Mouse (Mus musculus) brown adipose tissue, adult 24 weeks (tissue): ENCODE measurements around the gene Slc25a42. TPM values are rescaled to one million over a fixed set of nuclear protein-coding genes. Genes with fewer than 3 reads are reported as not detected.

Experiments
- H3K27ac ChIP-seq: fragments of 200-500 bp; replicated peaks from 2 replicates; pipeline ENCODE4 v1.5.1; 2012; ENCODE audit warnings: low read depth, mild to moderate bottlenecking, low read length
- H3K4me1 ChIP-seq: fragments of 200-500 bp; 2 replicates; pipeline ENCODE4 v1.6.1; 2012; ENCODE audit warnings: low read length, mixed read lengths; ENCODE audit not compliant: control insufficient read depth, insufficient read depth, insufficient read length
- H3K4me3 ChIP-seq: fragments of 200-500 bp; 2 replicates; pipeline ENCODE4 v1.5.1; 2012; ENCODE audit warnings: low read depth, mild to moderate bottlenecking, low read length, moderate library complexity; ENCODE audit not compliant: insufficient read depth
- polyA plus RNA-seq: library from polyadenylated mRNA; stranded (reverse); fragments of >200 nt; gene quantifications from 2 replicates; pipeline ENCODE4 v1.2.4, GENCODE M21; 2012; ENCODE audit not compliant: missing spikeins, insufficient read depth, insufficient read length

The Slc25a42 gene
- polyA plus RNA-seq, 1 experiment = 89.9 TPM

- Histone ChIP-seq H3K4me3 (no peak overlapping the region), H3K4me1 (peaks cover 14% of the 10 kb centered on the region), H3K27ac (0 out of 2 replicates have a peak overlapping the region, but pooled peaks have one; percentile 19)
Measured at GRCm38 (mm10) chr8:70200098-70200681, 11.9 kb downstream of the Slc25a42 start.

DNA sequence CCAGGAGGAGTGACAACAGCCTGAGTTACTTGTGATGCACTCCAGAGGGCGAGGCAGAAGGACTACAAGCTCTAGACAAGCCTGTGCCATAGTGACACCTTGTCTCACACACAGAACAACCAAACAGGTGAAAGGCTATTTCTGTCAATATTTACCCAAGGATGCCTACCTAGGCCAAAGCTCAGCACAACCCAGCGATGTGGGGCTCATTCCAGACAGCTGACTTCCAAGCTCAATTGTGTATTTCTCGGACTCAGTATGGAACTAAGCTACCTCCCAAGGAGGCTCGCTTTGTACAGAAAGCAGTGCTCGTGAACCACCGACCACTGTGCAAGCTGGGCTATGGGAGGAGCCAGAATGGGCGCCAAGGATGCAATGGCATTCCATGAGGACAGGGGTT is 14.5 kb downstream of the Slc25a42 start:
- H3K4me3 ChIP-seq = no peak overlapping the region
- peaks cover 25% of the 10 kb centered on the region for H3K4me1 ChIP-seq
- no peak overlapping the region for H3K27ac ChIP-seq

DNA sequence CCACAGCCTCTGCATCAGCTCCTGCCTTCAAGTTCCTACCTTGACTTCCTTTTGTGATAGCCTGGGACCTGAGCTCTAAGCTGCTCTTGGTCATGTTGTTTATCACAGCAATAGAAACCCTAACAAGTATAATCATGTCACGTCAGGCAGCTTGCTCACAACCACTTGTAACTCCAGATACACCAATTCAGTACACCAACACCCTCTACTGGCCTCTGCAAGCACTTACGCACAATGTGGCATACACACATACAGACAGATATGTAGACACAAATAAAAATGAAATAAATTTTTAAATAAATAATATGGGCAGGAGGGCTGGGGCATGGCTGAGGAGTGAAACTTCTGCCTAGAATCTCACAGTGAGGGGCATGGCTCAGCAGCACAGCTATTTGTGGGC is 16.3 kb downstream of the Slc25a42 start:
- 0 out of 2 replicates have a peak overlapping the region, but pooled peaks have one; percentile 42 for H3K27ac ChIP-seq
- H3K4me1 ChIP-seq = peaks cover 18% of the 10 kb centered on the region
- no peak overlapping the region for H3K4me3 ChIP-seq

DNA sequence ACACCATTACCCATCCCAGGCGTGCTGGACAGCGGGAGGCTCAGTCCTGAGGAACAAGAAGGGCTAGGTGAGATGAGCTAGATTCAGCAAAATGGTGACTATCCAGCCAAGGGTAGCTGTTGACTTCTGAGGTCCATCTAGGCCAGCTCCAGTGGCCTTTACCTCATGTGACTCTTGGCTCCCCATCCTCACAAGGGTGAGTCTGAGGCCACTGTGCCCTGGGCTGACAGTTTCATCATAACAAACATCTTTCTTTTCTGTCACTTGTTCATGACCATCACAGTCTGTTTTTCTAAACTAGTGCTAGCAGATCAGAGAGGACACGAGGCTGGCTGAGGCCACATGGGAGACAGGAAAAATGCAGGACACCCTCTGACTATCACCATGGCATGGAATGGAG is 17.9 kb downstream of the Slc25a42 start:
- Histone ChIP-seq H3K27ac (0 out of 2 replicates have a peak overlapping the region, but pooled peaks have one; percentile 21), H3K4me1 (peaks cover 15% of the 10 kb centered on the region), H3K4me3 (no peak overlapping the region)

DNA sequence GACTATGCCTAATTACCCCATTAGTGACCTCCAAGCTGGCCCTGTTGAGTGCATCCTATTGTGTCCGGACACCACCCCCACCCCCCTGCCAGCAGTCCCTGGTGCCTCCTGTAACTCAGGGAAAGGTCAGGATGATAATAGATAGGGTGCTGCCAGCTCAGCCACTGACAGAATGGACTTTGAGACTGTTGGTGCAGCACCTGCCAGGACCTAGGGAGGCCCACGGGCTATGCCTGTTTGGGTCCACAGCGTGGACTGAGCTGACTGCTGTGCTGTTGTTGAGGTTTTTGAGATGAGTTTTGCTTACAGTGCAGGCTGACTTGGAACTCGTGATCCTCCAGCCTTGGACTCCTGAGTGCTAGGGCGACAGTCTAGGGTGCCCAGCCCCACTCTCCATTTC is 18.9 kb downstream of the Slc25a42 start:
- peaks cover 12% of the 10 kb centered on the region for H3K4me1 ChIP-seq
- no peak overlapping the region for H3K4me3 ChIP-seq
- H3K27ac ChIP-seq = no peak overlapping the region

GRCm38 (mm10) chr8:70188707-70189106 is 23.4 kb downstream of the Slc25a42 start:
- Histone ChIP-seq H3K4me3 (no peak overlapping the region), H3K27ac (no peak overlapping the region), H3K4me1 (no peaks in the 10 kb centered on the region)

DNA sequence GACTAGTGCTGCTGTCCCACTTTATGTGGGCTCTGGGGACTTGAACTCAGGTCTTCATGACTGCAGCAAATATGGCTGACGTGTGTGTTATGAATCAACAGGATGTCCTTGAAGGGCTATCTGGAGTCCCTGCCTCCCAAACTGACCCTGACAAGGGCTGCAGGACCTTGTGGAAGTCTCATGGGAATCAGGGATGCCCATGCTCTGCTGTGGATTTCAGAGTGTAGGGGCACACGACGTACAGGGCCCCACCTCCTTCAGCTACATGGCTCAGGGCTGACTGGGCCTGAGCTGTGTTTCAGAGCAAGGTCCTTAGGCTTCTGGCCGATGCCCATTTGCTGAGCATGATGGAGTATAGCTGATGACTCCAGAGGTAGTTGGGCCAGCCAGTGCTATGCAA is 28.9 kb downstream of the Slc25a42 start:
- Histone ChIP-seq H3K4me1 (no peaks in the 10 kb centered on the region), H3K27ac (no peak overlapping the region), H3K4me3 (no peak overlapping the region)

GRCm38 (mm10) chr8:70181903-70182252 is 30.2 kb downstream of the Slc25a42 start:
- Histone ChIP-seq H3K27ac (no peak overlapping the region), H3K4me1 (no peaks in the 10 kb centered on the region), H3K4me3 (no peak overlapping the region)

DNA sequence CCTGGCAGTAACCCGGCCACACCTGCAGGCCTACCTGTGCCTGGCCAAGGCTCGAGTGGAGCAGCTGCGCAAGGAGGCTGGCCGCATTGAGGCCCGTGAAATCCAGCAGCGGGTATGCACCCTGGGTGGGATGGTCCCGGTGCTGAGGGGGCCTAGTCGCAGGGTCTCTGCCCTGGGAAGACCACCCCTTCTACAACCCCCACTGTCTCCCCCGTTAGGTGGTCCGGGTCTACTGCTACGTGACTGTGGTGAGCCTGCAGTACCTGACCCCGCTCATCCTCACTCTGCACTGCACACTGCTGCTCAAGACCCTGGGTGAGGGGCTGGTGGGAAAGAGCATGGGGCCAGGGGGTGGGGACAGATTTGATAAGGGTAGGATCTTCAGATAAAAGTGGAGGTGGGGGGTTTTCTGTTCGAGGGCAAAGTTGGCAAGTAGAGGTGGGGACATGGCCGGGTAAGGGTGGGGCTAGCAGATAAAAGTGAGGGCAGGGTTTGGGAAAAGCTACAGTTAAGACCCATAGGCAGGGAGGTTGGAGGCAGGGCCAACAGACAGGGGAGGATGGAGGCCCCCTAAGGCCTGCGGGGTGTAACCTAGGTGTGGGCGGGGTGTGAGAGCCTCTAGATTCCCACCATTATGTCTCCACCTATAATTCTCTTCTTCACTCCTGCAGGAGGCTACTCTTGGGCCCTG is 30.7 kb downstream of the Slc25a42 start:
- no peak overlapping the region for H3K27ac ChIP-seq
- H3K4me1 ChIP-seq = no peaks in the 10 kb centered on the region
- no peak overlapping the region for H3K4me3 ChIP-seq

DNA sequence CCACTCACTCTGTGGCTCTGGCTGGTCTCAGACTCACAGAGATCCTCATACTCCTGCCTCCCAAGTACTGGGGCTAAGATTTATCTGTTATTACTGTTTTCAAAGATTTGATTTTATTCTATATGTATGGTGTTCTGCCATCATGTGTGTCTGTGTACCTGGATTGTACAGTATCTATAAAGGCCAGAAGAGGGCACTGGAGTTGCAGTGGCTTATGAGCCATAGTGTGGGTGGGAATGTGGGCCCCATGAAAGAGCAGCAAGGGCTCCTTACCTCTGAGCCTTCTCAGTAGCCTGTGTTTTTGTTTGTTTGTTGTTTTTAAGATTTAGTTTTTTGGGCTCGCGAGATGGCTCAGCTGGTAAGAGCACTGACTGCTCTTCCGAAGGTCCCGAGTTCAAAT is 33.0 kb downstream of the Slc25a42 start:
- Histone ChIP-seq H3K4me1 (no peaks in the 10 kb centered on the region), H3K4me3 (no peak overlapping the region), H3K27ac (no peak overlapping the region)

- Histone ChIP-seq H3K4me3 (no peak overlapping the region), H3K4me1 (0 out of 2 replicates have a peak, but pooled peaks cover 2% of the 10 kb centered on the region), H3K27ac (no peak overlapping the region)
Measured at GRCm38 (mm10) chr8:70178231-70178630, 33.9 kb downstream of the Slc25a42 start.

DNA sequence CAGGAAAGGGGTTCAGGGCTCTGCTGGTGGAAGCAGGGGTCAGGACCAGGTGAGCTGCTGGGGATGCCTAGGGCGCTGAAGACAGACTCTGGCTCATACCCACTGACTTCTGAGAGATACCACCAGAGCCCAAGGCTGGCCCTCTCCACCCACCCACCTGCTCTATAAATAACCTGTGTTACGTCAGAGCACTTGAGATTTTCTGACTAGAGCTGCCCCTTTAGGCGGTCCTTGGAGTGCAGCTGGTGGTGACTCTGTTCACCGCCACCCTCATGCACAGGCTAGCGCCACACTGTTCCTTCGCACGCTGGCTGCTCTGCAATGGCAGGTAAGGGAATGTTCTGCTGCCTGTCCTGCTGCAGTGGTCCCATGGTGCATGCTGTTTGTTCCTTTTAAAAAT is 38.0 kb downstream of the Slc25a42 start:
- Histone ChIP-seq H3K4me3 (no peak overlapping the region), H3K27ac (no peak overlapping the region), H3K4me1 (peaks cover 6% of the 10 kb centered on the region; the same call in 1 of the 2 replicates)

DNA sequence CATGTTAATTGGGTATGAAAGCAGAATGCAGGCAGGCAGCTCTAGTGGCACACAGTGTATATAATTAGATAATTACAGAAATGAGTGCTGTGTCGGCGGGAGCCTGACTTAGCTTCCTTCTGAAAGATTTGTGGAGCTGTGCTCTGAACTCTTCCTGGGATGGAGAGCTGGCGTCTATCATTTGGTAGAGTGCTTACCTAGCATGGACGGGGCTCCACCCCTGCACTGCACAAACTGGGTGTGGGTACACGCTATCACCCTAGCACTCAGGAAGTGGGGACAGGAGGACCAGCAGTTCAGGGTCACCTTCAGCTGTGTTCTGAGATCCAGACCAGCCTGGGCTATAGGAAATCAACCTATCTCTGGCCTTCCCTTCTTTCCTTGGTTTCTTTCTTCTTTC is 38.8 kb downstream of the Slc25a42 start:
- H3K4me1 ChIP-seq = peaks cover 6% of the 10 kb centered on the region; the same call in 1 of the 2 replicates
- no peak overlapping the region for H3K27ac ChIP-seq
- H3K4me3 ChIP-seq = no peak overlapping the region

DNA sequence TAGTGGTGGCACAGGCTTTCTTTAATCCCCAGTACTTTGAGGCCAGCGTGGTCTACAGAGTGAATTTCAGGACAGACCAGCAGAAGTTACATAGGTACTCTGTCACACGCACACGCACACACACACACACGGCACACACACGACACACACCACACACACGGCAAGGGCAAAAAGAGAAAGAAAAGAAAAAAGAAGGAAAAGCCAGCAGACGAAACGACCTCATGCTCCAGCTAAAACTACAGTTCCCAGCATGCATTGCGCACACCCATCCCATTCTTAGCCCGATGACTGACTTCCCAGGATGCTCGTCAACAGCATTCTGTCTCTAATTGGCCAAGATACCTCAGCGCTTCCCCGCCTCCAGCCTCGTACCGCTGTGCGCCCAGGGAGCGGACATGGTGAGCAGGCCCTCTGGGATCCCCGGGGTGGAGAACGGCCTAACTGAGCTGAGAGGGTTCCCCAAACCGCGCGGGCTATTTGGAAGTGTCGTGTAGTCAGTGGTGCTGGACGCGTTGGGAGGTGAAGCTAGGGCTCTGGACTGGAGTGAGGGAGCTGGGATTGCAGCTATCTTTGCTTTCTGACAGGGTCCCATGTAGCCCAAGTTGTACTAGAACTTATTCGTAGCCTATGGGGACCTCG is 39.9 kb downstream of the Slc25a42 start, which contains the start of gene Tmem161a:
Gene Tmem161a (plus strand): TSS at position 314 of the 639 bp plus-strand sequence.
- Histone ChIP-seq H3K4me1 (peaks cover 6% of the 10 kb centered on the region; the same call in 1 of the 2 replicates), H3K27ac (peak within 1 kb of the TSS; percentile 81), H3K4me3 (peak within 1 kb of the TSS; percentile 86)

GRCm38 (mm10) chr8:70171240-70171639 is 40.9 kb downstream of the Slc25a42 start:
- Histone ChIP-seq H3K27ac (no peak overlapping the region), H3K4me3 (no peak overlapping the region), H3K4me1 (peaks cover 6% of the 10 kb centered on the region; the same call in 1 of the 2 replicates)
